Mouse (Mus musculus): ENCODE measurements at regions not wholly inside any gene's neighbourhood (a gene's known extent, or its start where the extent isn't known, plus 50 kb on each side); places are given as distances from the start of the nearest gene placed in this dataset.
A peak's percentile ranks its signal among the peaks of the same experiment; 100 is the strongest.

- DNase-seq (ENCODE audit: low spot score), result no peak
Observed at GRCm38 (mm10) chr10:14217284-14217683, 251.4 kb downstream of the Hivep2 start.

- DNase-seq (ENCODE audit: low spot score), result peak; percentile 32
Observed at GRCm38 (mm10) chr10:14216191-14216992, 250.5 kb downstream of the Hivep2 start.

- DNase-seq (ENCODE audit: low spot score), result no peak
Observed at GRCm38 (mm10) chr10:14215512-14215911, 249.6 kb downstream of the Hivep2 start.

GRCm38 (mm10) chr10:14213536-14213935, 247.7 kb downstream of the Hivep2 start:
- DNase-seq (ENCODE audit: low spot score), result no peak

- DNase-seq (ENCODE audit: low spot score), result peak; percentile 45
Observed at GRCm38 (mm10) chr10:14211926-14212325, 246.1 kb downstream of the Hivep2 start.

GRCm38 (mm10) chr10:14211481-14211880, 245.6 kb downstream of the Hivep2 start:
- no peak for DNase-seq (ENCODE audit: low spot score)

- no peak for DNase-seq (ENCODE audit: low spot score)
Observed at GRCm38 (mm10) chr10:14210445-14210844, 244.6 kb downstream of the Hivep2 start.

- no peak for DNase-seq (ENCODE audit: low spot score)
Observed at GRCm38 (mm10) chr10:14210045-14210444, 244.2 kb downstream of the Hivep2 start.

GRCm38 (mm10) chr10:14208206-14208605, 242.3 kb downstream of the Hivep2 start:
- no peak for DNase-seq (ENCODE audit: low spot score)

- DNase-seq (ENCODE audit: low spot score), result peak; percentile 69
Observed at GRCm38 (mm10) chr10:14207616-14208015, 241.7 kb downstream of the Hivep2 start.

GRCm38 (mm10) chr10:14207051-14207570, 241.2 kb downstream of the Hivep2 start:
- DNase-seq (ENCODE audit: low spot score), result no peak

All from lung, postnatal 25 days (tissue).